Mouse (Mus musculus): ENCODE data around the gene Cuedc2. TPM values are rescaled to one million over a fixed set of nuclear protein-coding genes. Genes with fewer than 3 reads are reported as not detected.

Gene Cuedc2
- polyA plus RNA-seq, 1 experiment: 233 TPM

DNA sequence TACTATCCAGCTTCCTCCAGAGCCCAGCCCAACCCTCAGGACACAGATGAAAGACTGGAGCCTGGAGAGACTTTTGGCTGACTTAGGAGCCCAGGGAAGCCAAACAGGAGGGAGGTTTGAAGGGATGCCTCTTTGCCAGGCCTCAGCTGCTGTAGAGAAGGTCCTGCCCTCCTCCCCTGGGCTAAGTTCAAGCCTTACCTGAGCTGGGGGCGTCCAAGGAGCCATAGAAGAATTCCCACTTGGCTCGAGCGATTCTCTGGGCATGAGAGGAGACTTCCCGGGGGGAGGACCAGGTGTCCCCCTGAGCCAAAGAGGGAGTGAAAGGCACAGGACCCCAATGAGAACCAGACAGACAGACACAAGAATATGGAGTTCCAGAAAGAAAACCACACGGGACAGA lies 14.8 kb downstream of the Cuedc2 start:
- H3K27ac ChIP-seq (ENCODE audit: insufficient read depth, low read length): no peak overlapping the region
- peaks cover 10% of the 10 kb centered on the region for H3K4me1 ChIP-seq (ENCODE audit: control insufficient read depth, insufficient read depth, low read length)
- TF ChIP-seq CTCF (IDR thresholded peaks at IDR 0.05; ENCODE audit: extremely low read depth, insufficient read depth, low read length) (no peak), POLR2A (IDR thresholded peaks at IDR 0.05; ENCODE audit: extremely low read depth, insufficient read depth, low read length) (no peak)
- no peak overlapping the region for H3K4me3 ChIP-seq (ENCODE audit: insufficient read depth, low read length)

DNA sequence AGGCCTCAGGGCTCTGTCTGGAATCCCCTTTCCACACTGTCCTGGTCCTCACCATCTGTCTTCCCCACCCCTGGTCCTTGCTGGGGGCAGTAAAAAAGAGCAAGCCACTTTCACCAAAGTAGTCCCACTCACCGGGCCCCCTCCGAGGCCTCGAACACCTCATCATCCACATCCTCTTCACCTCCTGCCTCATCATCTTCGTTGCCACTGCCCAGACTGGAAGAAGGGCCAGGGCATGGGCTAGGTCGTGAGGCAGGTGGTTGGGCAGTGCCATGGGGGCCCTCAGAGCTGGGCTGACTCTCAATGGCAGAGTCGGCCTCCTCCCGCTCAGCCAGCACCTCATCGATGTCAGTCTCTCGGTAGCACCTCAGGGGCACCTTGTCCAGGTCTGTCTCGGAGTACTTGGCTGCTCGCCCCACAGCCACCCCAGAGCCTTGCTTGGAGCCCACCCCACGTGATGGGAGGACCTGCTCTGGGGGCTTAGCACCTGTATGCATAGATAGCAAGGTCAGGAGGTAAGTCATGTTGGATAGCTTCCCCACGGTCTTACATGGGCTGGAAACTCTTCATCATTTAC lies 15.4 kb downstream of the Cuedc2 start:
- no peak for TF ChIP-seq CTCF (IDR thresholded peaks at IDR 0.05; ENCODE audit: extremely low read depth, insufficient read depth, low read length)
- TF ChIP-seq POLR2A (IDR thresholded peaks at IDR 0.05; ENCODE audit: extremely low read depth, insufficient read depth, low read length): no peak
- Histone ChIP-seq H3K4me1 (ENCODE audit: control insufficient read depth, insufficient read depth, low read length) (peaks cover 10% of the 10 kb centered on the region), H3K4me3 (ENCODE audit: insufficient read depth, low read length) (no peak overlapping the region; the same call in 1 of the 2 replicates), H3K27ac (ENCODE audit: insufficient read depth, low read length) (peak overlapping the region; percentile 73)

DNA sequence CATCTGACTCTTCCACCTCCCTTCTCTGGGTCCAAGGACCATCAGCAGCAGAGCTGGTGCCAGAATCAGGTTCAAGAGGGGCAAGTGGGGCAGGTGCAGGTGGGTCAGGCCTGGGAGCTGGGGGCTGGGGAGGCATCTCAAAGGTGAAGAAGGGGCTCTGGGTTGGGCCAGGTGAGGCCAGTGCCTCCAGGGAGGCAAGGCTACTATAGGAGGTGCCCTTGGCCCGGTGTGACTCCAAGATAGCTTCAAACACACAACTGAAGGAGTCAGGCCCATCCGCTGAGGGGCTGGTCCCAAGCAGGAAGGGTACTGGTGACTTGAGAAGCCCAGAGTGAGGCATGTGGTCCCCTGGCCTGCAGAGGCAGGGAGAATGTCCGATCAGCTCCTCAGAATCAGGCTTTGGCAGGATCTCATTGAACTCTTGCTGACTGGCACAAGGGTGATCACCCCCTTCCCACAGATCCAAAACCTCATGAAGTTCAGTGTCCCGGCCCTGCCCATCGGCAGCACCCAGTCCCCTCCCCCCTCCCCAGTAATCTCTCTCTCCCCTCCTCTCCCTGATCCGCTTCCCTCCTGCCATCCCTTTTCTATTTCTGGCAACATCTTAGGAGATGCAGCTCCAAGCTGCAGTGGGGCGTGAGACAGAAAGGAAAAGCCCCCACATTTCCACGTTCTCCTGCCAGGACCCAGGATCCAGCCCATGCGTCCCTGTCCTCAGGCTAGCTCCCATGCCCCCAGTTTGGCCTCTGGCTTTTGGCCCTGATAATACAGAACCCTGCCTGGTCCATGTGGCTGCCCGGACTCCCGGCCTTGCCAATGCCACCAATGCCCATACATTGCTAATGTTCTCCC lies 16.1 kb downstream of the Cuedc2 start:
- TF ChIP-seq CTCF (IDR thresholded peaks at IDR 0.05; ENCODE audit: extremely low read depth, insufficient read depth, low read length) (no peak), POLR2A (IDR thresholded peaks at IDR 0.05; ENCODE audit: extremely low read depth, insufficient read depth, low read length) (no peak)
- Histone ChIP-seq H3K27ac (ENCODE audit: insufficient read depth, low read length) (peak overlapping the region; percentile 90), H3K4me3 (ENCODE audit: insufficient read depth, low read length) (no peak overlapping the region; the same call in 1 of the 2 replicates), H3K4me1 (ENCODE audit: control insufficient read depth, insufficient read depth, low read length) (peaks cover 10% of the 10 kb centered on the region)

DNA sequence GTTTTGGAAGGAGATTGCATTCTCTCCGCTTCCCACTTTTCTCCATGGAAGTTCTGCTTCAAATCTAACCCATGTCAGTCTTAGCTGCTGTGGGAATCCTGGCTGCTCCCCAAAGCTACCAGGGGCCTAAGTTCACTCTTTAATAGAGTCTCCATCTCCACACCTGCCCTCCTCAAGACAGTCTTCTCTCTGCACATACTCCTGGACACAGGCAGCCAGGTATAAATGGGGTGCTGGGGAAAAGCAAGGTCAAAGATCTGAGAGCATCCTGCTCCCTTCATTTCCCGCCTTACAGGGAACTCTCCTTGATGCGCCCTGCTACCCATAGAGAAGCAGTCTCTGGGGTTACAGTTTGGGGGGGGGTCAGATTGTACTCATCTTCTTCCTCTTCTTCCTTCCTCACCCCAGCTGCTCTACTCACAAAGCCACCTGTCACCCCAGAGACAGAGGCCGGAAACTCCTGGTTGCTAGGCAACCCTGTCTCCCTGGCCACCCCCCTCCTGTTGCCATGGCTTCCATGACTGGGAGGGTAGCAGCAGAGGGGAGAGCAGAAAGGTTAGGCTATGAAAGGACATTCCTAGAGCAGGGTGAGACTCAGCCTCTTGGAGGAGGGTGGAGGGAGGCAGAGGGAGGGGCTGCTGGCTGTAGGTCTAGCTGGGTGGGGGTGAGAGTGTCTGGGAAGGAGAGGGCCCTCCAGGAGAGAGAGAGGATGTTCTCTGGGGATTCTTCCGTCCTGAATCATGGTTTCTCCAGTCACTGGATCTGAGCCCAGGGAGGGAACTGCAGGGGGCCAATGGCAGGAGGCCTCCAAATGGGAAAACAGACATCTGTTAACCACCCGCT lies 17.2 kb downstream of the Cuedc2 start:
- no peak for TF ChIP-seq CTCF (IDR thresholded peaks at IDR 0.05; ENCODE audit: extremely low read depth, insufficient read depth, low read length)
- no peak for TF ChIP-seq POLR2A (IDR thresholded peaks at IDR 0.05; ENCODE audit: extremely low read depth, insufficient read depth, low read length)
- 0 out of 2 replicates have a peak overlapping the region, but pooled peaks have one; percentile 4 for H3K27ac ChIP-seq (ENCODE audit: insufficient read depth, low read length)
- peaks cover 10% of the 10 kb centered on the region for H3K4me1 ChIP-seq (ENCODE audit: control insufficient read depth, insufficient read depth, low read length)
- no peak overlapping the region for H3K4me3 ChIP-seq (ENCODE audit: insufficient read depth, low read length)

DNA sequence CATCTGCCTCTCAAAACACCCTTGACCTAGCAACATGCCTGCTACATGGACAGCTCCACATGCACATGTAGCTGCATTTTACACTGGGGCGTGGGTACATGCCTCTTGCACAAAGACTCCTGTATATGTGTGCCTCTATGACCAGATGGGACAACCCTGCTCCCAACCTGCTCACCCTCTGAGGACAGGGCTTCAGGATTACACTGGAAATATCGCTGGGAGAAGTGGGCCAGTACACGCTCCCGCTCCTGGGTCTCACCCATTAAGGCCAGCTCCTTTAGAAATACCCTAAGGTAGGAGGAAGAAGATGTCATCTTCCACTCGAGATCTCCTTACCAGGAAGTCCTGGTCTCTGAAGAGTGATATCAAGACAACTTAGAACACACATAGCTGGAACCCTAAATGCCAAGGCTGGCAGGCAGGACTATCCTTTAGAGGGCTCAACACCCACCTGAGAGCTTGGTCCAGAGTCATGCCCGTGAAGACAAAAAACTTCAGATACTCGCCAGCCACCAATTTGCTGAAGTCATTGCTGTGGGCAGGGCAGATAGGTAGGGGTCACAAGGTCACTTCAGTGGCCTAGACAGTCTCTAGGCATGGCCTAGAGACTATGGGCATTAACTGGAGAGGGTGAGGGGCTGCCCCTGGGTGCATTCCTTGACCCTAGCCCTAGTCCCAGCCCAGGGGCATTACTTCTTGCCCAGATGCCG lies 18.3 kb downstream of the Cuedc2 start:
- Histone ChIP-seq H3K4me3 (ENCODE audit: insufficient read depth, low read length) (no peak overlapping the region), H3K4me1 (ENCODE audit: control insufficient read depth, insufficient read depth, low read length) (peaks cover 11% of the 10 kb centered on the region), H3K27ac (ENCODE audit: insufficient read depth, low read length) (0 out of 2 replicates have a peak overlapping the region, but pooled peaks have one; percentile 14)
- TF ChIP-seq POLR2A (IDR thresholded peaks at IDR 0.05; ENCODE audit: extremely low read depth, insufficient read depth, low read length): no peak
- no peak for TF ChIP-seq CTCF (IDR thresholded peaks at IDR 0.05; ENCODE audit: extremely low read depth, insufficient read depth, low read length)

DNA sequence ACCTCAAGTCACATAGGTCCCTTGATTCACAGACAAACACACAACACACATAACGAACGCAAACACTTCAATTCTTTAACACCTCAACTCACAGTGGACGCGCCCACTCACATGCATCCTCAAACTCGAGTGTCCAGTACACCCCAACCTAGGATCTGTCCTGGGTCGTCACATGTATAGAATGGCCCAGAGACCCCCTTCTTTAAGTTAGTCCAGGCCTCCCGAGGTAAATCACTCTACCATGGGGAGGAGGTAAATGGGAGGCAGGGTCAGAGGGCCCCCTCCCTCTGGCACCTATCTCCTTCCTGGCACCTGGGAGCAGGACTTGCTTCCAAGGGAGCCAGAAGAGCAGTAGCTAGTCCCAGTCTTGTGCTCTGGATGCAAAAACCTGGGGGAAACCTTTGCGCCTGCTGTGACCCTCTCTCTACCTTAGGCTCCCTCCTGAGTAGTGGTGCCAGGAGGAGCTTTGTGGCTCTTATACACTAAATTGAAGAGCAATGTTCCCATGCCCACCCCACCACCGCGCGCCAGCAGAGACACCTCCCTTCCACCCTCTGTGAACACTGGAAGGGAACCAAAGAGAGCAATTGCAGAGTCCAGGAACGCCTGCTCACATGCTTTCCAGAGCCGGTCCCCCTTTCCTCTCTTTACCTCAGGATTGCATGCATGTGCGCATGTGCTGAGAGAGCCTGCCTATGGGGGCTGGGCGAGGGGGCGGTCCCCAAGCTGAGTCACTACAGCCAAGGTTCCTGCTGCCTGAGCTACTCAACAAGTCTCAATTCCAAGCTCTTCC lies 19.7 kb downstream of the Cuedc2 start:
- Histone ChIP-seq H3K4me3 (ENCODE audit: insufficient read depth, low read length) (peak overlapping the region; percentile 85), H3K4me1 (ENCODE audit: control insufficient read depth, insufficient read depth, low read length) (peaks cover 11% of the 10 kb centered on the region), H3K27ac (ENCODE audit: insufficient read depth, low read length) (peak overlapping the region; percentile 95)
- TF ChIP-seq CTCF (IDR thresholded peaks at IDR 0.05; ENCODE audit: extremely low read depth, insufficient read depth, low read length) (no peak), POLR2A (IDR thresholded peaks at IDR 0.05; ENCODE audit: extremely low read depth, insufficient read depth, low read length) (peak; percentile 70)

DNA sequence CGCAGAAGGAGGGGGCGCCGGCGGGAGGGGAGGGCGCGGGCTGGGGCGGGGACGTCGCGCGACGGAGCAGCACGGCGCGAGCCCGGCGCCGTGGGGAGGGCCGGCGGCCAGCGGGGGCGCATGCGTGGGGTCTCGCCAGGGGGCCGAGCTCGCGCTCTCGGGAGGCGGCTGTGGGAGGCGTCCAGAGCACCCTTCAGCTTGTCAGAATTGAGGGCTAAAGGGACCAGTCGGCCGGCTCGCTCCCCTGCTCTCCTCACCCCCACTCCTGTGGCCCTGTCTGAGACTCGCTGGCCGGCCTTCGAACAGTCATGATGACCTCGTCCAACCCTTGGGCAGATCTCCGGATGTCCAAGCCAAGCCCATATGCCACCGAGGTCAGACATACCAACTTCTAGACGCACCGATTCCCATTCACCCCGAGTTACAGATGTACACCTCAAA lies 20.5 kb downstream of the Cuedc2 start:
- peak overlapping the region; percentile 85 for H3K4me3 ChIP-seq (ENCODE audit: insufficient read depth, low read length)
- peaks cover 11% of the 10 kb centered on the region for H3K4me1 ChIP-seq (ENCODE audit: control insufficient read depth, insufficient read depth, low read length)
- H3K27ac ChIP-seq (ENCODE audit: insufficient read depth, low read length): peak overlapping the region; percentile 95
- no peak for TF ChIP-seq CTCF (IDR thresholded peaks at IDR 0.05; ENCODE audit: extremely low read depth, insufficient read depth, low read length)
- peak; percentile 44; the same call in 1 of the 2 replicates for TF ChIP-seq POLR2A (IDR thresholded peaks at IDR 0.05; ENCODE audit: extremely low read depth, insufficient read depth, low read length)

DNA sequence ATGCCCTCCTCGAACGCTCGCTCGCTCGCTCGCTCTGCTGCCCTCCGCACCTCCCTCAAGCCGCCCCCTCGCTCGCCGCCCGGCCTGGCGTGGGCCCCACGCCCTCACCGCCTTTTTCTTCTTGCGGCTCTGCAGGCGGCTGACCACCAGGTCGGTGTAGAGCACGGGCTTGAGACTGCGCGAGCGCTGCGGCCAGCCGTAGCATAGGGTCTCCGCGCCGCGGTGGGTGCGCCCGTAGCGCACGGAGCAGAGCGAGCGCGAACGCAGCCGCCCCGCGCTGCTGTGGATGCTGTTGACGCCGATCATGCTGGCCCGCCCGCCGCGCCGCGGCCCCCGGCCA lies 21.0 kb downstream of the Cuedc2 start:
- peak overlapping the region; percentile 71 for H3K27ac ChIP-seq (ENCODE audit: insufficient read depth, low read length)
- H3K4me1 ChIP-seq (ENCODE audit: control insufficient read depth, insufficient read depth, low read length): peaks cover 9% of the 10 kb centered on the region
- no peak for TF ChIP-seq POLR2A (IDR thresholded peaks at IDR 0.05; ENCODE audit: extremely low read depth, insufficient read depth, low read length)
- TF ChIP-seq CTCF (IDR thresholded peaks at IDR 0.05; ENCODE audit: extremely low read depth, insufficient read depth, low read length): no peak
- H3K4me3 ChIP-seq (ENCODE audit: insufficient read depth, low read length): peak overlapping the region; percentile 85
